Mouse (Mus musculus): ENCODE measurements around the gene Dmap1.

The Dmap1 gene

GRCm38 (mm10) chr4:117656961-117657360 lies 25.1 kb downstream of the Dmap1 start:
- no peak for DNase-seq (ENCODE audit: low read depth, low spot score)

GRCm38 (mm10) chr4:117655500-117655863 lies 26.6 kb downstream of the Dmap1 start:
- DNase-seq (ENCODE audit: low read depth, low spot score), result no peak

- DNase-seq (ENCODE audit: low read depth, low spot score), result no peak
Observed at GRCm38 (mm10) chr4:117654703-117655499, 27.2 kb downstream of the Dmap1 start.

GRCm38 (mm10) chr4:117654016-117654702 lies 27.9 kb downstream of the Dmap1 start:
- no peak for DNase-seq (ENCODE audit: low read depth, low spot score)

GRCm38 (mm10) chr4:117652727-117653126 lies 29.3 kb downstream of the Dmap1 start:
- DNase-seq (ENCODE audit: low read depth, low spot score), result no peak

GRCm38 (mm10) chr4:117651626-117652101 lies 30.4 kb downstream of the Dmap1 start:
- no peak for DNase-seq (ENCODE audit: low read depth, low spot score)

GRCm38 (mm10) chr4:117646926-117647755 lies 34.9 kb downstream of the Dmap1 start:
- DNase-seq (ENCODE audit: low read depth, low spot score), result no peak

GRCm38 (mm10) chr4:117646496-117646895 lies 35.6 kb downstream of the Dmap1 start:
- DNase-seq (ENCODE audit: low read depth, low spot score), result no peak

- no peak for DNase-seq (ENCODE audit: low read depth, low spot score)
Observed at GRCm38 (mm10) chr4:117645859-117646258, 36.2 kb downstream of the Dmap1 start.

- DNase-seq (ENCODE audit: low read depth, low spot score), result no peak
Observed at GRCm38 (mm10) chr4:117645031-117645435, 37.0 kb downstream of the Dmap1 start.

- DNase-seq (ENCODE audit: low read depth, low spot score), result no peak
Observed at GRCm38 (mm10) chr4:117641804-117642203, 40.3 kb downstream of the Dmap1 start.

- DNase-seq (ENCODE audit: low read depth, low spot score), result no peak
Observed at GRCm38 (mm10) chr4:117640925-117641703, 41.0 kb downstream of the Dmap1 start.

GRCm38 (mm10) chr4:117636891-117637613 lies 45.0 kb downstream of the Dmap1 start:
- DNase-seq (ENCODE audit: low read depth, low spot score), result no peak

GRCm38 (mm10) chr4:117636152-117636551 lies 45.9 kb downstream of the Dmap1 start:
- no peak for DNase-seq (ENCODE audit: low read depth, low spot score)

- no peak for DNase-seq (ENCODE audit: low read depth, low spot score)
Observed at GRCm38 (mm10) chr4:117634642-117635041, 47.4 kb downstream of the Dmap1 start.

GRCm38 (mm10) chr4:117633527-117633926 lies 48.5 kb downstream of the Dmap1 start:
- DNase-seq (ENCODE audit: low read depth, low spot score), result no peak

- no peak for DNase-seq (ENCODE audit: low read depth, low spot score)
Observed at GRCm38 (mm10) chr4:117630053-117630670, 51.9 kb downstream of the Dmap1 start.

- DNase-seq (ENCODE audit: low read depth, low spot score), result no peak
Observed at GRCm38 (mm10) chr4:117628464-117628863, 53.6 kb downstream of the Dmap1 start.
